Mouse (Mus musculus) common myeloid progenitor, adult 5-6 weeks (primary cell): ENCODE measurements at regions not wholly inside any gene's neighbourhood (a gene's known extent, or its start where the extent isn't known, plus 50 kb on each side); places are given as distances from the start of the nearest gene placed in this dataset.
"Not testable (repeated sequence)": the region's sequence is repeated elsewhere in the genome, so short reads cannot be mapped to it uniquely, and the experiment has no call there.

Experiments
- ATAC-seq: replicated peaks from 2 replicates; pipeline ENCODE4 v1.8.0; 2016; ENCODE audit warnings: low read depth, mild to moderate bottlenecking, moderate TSS enrichment, inconsistent platforms; ENCODE audit not compliant: poor library complexity, severe bottlenecking

- no peak for ATAC-seq
Measured at GRCm38 (mm10) chr14:46604156-46604885, 156.0 kb upstream of the Cdkn3 start.

GRCm38 (mm10) chr14:46596696-46597359 is 163.5 kb upstream of the Cdkn3 start:
- ATAC-seq: no peak

GRCm38 (mm10) chr14:46594151-46594550 is 166.2 kb upstream of the Cdkn3 start:
- ATAC-seq: no peak

DNA sequence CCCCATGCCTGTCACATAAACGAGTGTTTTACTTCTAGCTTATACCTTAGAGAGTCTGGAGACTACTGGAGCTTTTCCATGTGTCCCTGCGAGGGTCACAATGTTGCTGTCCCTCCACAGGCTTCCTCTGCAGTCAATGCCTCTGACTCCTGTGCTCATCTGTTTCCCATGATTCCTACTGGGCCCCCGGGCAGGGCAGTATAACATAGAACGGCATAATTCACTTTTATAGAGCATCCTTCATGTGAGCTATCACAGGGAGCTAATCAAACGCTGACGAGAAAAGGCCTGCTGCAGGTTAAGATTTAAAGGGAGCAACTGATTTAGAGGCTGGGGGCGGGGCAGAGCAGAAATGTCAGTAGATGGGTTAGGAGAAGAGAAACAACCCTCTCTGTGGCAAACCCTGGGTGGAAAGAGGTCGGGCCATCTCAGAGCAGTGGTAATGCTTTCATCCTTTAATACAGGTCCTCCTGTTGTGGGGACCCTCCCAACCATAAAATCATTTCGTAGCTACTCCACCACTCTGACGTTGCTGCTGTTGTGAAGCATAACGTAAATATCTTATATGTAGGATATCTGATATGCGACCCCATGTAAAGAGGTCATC is 168.5 kb upstream of the Cdkn3 start:
- no peak for ATAC-seq

GRCm38 (mm10) chr14:46591211-46591610 is 169.1 kb upstream of the Cdkn3 start:
- no peak for ATAC-seq

DNA sequence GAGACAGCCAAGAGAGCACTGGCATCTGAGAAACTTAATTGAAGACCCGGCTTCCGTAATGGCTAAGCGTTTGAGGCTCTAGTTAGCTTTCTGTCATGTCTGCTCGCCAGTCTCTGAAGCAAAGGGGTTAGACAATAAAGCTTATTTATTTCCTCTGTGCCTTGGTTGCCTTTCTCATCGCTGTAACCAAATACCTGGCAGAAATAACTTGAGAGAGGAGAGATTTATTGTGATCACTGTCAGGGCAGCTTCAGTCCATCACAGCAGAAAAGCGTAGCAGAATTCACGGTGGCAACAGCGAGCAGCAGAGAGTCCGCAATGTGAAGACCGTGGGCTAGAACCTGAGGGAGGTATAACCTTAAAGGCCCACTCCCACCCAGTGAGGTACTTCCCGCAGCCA is 174.2 kb upstream of the Cdkn3 start:
- ATAC-seq: no peak

GRCm38 (mm10) chr14:46578051-46579000 is 182.0 kb upstream of the Cdkn3 start:
- ATAC-seq: 0 out of 2 replicates have a peak, but pooled peaks have one; percentile 45

DNA sequence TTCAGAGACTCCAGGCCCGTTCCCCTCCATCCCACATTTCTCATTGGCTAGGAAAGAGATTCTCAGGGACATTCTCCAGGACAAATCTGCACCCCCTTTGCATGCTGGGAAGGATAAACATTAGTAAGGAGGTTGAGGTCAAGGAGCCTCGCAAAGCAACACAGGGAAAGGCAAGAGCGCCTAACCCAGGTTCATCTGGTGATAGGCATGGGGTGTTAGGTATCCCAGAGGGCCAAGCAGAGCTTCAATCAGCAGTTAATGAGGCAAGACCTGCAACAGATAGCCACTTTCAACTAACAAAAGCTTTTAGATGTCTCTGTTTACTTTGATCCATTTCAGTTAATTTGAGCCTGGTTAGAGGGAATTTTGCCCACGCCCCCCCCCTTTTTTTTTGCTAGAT is 184.5 kb upstream of the Cdkn3 start:
- ATAC-seq: no peak

DNA sequence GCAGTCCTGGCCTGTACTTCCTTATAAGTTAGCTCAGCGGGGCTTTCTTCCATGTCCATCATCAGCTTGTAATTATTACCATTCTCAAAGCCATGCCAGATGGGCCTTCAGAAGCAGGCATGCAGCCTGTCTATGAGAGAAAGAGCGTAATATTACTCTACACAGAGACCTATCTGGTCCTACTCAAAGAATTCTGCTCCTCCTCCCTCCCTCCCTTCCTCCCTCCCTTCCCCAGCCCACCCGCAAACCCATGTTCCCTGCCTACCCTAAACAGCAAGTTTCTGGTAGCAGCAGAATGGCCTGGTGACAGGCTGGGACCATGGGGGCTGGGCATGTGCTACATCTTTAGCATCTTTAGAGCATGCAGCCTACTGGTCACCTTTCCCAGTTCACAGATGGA is 184.9 kb upstream of the Cdkn3 start:
- ATAC-seq: no peak

GRCm38 (mm10) chr14:46573401-46573800 is 182.9 kb upstream of the Bmp4 start:
- ATAC-seq: no peak

- ATAC-seq: not testable (repeated sequence)
Measured at GRCm38 (mm10) chr14:46572972-46573371, 182.5 kb upstream of the Bmp4 start.

DNA sequence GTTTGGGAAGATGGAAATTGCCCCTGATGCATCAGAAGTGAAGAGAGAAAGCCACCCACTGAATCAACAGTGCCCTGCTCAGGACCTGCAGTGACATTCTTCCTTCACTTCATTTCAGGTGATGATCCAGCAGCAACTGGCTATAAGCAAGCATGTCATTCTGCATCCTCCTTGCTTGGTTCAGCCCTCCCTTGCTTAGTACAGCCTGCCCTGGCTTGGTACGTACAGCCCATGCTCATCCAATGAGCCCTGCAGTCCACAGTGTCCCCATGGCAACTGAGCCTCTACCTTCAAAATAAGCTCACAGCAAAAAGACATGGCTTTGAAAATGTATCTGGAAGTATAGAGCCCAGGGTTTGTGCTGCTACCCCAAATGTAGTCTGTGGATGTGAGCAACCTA is 181.4 kb upstream of the Bmp4 start:
- ATAC-seq: no peak

GRCm38 (mm10) chr14:46569273-46569672 is 178.8 kb upstream of the Bmp4 start:
- ATAC-seq: no peak

DNA sequence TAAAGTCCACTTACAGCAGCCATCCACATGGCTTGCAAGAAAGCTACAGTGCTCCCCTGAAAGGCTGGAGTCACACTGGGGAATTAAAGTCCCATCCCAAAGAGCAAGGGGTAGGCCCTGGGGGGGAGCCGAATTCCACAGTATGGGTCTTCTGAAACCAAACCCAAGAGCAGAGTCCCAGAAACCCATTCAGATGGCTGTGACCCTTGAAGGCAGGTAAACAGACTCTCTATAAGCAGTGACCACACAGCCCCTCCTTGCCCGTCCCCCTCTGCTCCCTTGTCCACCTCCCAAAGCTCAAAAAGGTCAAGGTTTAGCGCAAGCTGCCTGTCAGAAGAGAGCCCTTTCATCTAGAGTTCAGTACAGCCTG is 176.9 kb upstream of the Bmp4 start:
- no peak for ATAC-seq

DNA sequence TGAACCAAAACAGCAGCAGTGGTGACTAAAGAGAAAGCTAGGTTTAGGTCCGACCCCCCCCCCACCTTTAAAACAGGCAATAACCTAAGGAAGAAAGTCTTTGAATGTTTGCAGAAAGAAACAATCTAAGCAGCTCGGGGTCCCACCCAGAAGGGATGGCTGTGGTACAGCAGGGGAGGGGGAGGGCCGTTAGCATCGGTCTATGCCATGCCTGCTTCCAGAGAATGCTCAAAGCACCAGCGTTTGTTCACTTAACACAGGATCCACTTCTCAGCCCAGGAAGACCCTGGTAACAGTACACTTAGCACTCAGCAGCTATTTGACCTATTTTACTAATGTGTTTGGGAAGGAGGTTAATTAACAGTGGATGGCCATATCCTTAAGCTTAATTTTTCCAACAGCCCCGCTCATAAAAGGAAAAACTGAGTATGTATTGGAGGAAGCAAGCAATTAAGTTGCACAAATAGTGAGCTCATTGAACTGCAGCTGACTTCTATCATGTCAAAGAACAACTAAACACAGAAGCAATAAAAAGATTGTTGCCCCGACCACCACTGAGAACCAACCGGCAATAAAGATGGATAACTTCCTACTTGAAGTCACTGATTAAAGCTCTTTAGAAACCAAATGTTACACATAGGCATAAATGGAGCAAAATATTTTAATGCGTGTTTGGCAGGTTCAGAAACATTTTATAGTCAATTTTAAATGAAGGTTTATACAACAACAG is 176.4 kb upstream of the Bmp4 start:
- ATAC-seq: no peak

DNA sequence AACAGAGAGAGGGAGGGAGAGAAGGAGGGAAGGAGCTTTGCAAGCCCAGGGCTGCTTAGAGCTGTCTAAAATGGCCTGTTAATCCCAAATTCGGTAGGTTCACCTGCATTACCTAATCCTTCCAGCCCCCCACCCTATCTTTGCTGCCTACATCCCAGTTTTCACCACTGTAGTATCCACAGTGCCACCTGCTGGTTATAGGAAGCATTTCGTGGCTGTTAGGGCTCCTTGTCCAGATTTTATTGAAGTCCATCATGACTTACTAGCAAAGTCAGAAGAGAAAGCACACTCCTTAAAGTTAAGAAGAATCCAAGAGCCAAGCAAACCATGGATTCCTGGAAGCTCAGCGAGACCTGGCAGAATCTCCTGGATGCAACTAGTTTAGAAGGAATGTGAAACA is 174.5 kb upstream of the Bmp4 start:
- peak; percentile 61 for ATAC-seq

GRCm38 (mm10) chr14:46562016-46562415 is 171.5 kb upstream of the Bmp4 start:
- 0 out of 2 replicates have a peak, but pooled peaks have one; percentile 31 for ATAC-seq

DNA sequence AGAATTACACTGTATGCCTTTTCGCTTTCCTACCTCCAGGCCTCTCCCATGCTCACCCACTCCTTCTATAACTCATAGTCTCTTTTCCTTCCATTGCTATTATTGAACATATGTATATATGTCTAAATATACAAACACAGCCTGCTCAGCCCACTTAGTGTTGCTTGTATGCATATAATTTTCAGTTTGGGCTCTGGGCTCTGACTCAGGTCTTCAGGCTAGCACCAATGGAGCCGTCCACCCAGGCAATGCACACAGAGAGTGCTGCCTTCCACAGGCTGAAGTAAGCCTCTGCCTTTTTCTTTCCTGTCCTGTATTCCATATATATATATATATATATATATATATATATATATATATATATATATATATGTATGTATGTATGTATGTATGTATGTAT is 162.8 kb upstream of the Bmp4 start:
- no peak for ATAC-seq

DNA sequence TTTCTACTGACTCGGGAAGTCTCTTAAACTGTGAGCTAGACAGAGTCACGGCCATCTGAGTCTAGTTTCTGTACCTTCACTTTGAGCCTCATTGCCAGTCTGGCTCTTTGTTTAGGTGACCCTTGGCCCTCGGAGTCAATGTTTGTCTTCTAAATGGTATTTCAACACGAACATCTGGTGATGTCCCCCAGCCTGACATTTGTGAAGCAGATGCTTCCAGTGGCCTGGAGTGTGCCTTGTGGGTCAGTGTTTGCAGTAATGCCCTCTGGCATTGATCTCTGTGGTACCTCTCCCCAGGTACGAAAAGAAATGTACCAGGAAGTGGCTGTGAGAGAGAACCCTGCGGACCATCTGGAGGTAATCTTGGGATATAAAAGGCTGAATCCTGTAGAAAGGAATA is 155.7 kb upstream of the Bmp4 start:
- ATAC-seq: no peak
